Mouse (Mus musculus): ENCODE results near the gene Hist1h2ac. TPM values are rescaled to one million over a fixed set of nuclear protein-coding genes. Genes with fewer than 3 reads are reported as not detected.
"Not testable (repeated sequence)": the region's sequence is repeated elsewhere in the genome, so short reads cannot be mapped to it uniquely, and the experiment has no call there.

The Hist1h2ac gene
- polyA plus RNA-seq (2016; fragmentation: Nextera tagmentation; extraction: Ambion mirVana) = 1.4 and 1.6 TPM in 2 replicates

- peak; percentile 99 for ATAC-seq (ENCODE audit: low FRiP score)
- Histone ChIP-seq H3K9me3 (no peaks in the 10 kb centered on the region), H3K27ac (peak within 1 kb of the TSS; percentile 99), H3K9ac (peak within 1 kb of the TSS; percentile 66), H3K4me1 (peaks cover 19% of the 10 kb centered on the region), H3K36me3 (replicated peaks) (no peaks in the 10 kb centered on the region), H3K27me3 (no peaks in the 10 kb centered on the region), H3K4me3 (replicated peaks) (peak within 1 kb of the TSS; percentile 48), H3K4me2 (peak within 1 kb of the TSS; percentile 62)
- 0% methylated on average over 32 of the region's 32 CpGs for WGBS
Observed at GRCm38 (mm10) chr13:23683755-23684281, at the start of gene Hist1h2ac, which contains the start of gene Hist1h2bc. Gene Hist1h2ac (minus strand): TSS chr13:23683948. Gene Hist1h2bc (plus strand): TSS chr13:23684199.

DNA sequence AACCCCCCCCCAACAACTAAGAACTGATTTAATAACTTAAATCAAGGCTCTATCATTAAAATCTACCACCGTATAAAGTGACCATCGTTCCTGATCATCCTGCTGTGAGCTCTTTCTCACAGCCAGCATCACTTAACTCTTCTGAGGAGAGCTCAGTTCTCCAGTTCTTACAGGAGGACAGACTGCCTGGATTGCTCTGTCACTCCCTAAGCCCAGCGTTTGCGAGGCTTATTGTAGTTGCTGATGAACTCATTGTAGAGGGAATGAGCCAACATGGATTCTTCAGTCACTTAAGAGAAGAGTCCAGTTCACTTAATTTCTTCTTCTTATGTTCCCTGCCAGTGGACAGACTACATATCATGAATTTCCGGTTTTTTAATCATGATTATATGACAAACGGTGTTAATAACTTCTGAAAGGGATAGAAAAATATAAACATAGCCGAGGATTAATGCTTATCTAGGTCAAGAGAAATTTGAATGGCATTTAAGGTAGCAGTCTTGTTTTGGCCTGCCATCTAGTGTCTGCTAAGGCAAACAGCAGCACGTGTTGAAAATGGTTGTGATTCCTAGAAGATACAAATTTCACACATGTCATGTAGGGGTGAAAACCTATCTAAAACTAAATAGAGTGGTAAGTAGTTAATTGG is 48.5 kb upstream of the Hist1h2ac start:
- Histone ChIP-seq H3K9me3 (no peaks in the 10 kb centered on the region), H3K27me3 (no peaks in the 10 kb centered on the region), H3K27ac (no peak overlapping the region), H3K9ac (no peak overlapping the region), H3K4me1 (no peaks in the 10 kb centered on the region), H3K4me3 (replicated peaks) (no peak overlapping the region), H3K36me3 (replicated peaks) (no peaks in the 10 kb centered on the region), H3K4me2 (no peak overlapping the region)
- 23% methylated on average over 8 of the region's 8 CpGs for WGBS
- ATAC-seq (ENCODE audit: low FRiP score) = no peak

DNA sequence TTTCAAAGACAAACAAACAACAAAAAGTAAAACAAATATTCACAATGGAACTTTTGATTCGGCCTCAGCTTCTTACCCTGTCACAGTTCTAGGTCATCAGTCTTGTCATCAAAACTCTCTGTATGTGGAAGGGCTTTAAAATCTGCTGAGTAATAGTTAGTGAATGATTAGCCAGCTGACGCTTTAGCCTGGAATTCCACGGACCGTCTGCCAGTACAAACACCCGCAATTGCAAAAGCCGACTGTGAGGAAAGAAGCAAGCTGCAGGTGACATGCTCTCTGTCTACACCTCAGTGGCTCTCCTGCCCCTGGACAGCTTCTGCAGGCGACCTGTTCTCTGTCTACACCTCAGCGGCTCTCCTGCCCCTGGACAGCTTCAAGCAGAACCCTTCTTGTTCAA is 46.7 kb upstream of the Hist1h2ac start:
- 64% methylated on average over 8 of the region's 8 CpGs for WGBS
- Histone ChIP-seq H3K36me3 (replicated peaks) (no peaks in the 10 kb centered on the region), H3K9ac (no peak overlapping the region), H3K27me3 (no peaks in the 10 kb centered on the region), H3K27ac (no peak overlapping the region), H3K9me3 (no peaks in the 10 kb centered on the region), H3K4me2 (no peak overlapping the region), H3K4me3 (replicated peaks) (no peak overlapping the region), H3K4me1 (no peaks in the 10 kb centered on the region)
- no peak for ATAC-seq (ENCODE audit: low FRiP score)

DNA sequence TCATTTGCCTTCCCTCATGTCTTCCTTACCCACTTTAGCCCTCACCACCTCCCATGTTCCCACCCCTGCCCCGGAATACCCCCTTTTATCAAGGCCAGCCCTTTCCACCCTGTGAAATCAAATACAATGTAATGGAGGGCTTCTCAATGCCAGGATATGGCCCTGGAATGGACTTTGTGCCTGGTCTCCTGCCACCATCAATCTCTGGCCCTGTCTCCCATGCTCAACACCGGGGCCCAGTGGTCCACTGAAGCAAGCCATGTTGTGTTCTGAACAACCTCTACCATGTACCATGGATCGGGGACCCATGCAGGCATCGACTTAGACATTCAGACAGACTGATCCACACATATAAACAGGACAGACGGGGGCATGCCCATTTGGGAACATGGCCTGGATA is 46.0 kb upstream of the Hist1h2ac start:
- WGBS = 94% methylated on average over 5 of the region's 5 CpGs
- ATAC-seq (ENCODE audit: low FRiP score) = no peak

GRCm38 (mm10) chr13:23729192-23729525 is 45.4 kb upstream of the Hist1h2ac start:
- no peak for ATAC-seq (ENCODE audit: low FRiP score)
- Histone ChIP-seq H3K36me3 (replicated peaks) (no peaks in the 10 kb centered on the region), H3K4me3 (replicated peaks) (no peak overlapping the region), H3K27me3 (no peaks in the 10 kb centered on the region), H3K4me2 (no peak overlapping the region), H3K27ac (no peak overlapping the region), H3K9me3 (no peaks in the 10 kb centered on the region), H3K4me1 (no peaks in the 10 kb centered on the region), H3K9ac (no peak overlapping the region)
- WGBS = 95% methylated on average over 9 of the region's 9 CpGs

More for the DNA sequence above, 46.0 kb upstream of the Hist1h2ac start:
- H3K36me3 ChIP-seq (replicated peaks) = no peaks in the 10 kb centered on the region
- no peaks in the 10 kb centered on the region for H3K4me1 ChIP-seq
- no peak overlapping the region for H3K4me2 ChIP-seq
- H3K27me3 ChIP-seq = no peaks in the 10 kb centered on the region
- H3K27ac ChIP-seq = no peak overlapping the region
- H3K4me3 ChIP-seq (replicated peaks) = no peak overlapping the region
- H3K9me3 ChIP-seq = no peaks in the 10 kb centered on the region
- no peak overlapping the region for H3K9ac ChIP-seq

- H3K9ac ChIP-seq = no peak overlapping the region
- WGBS = 91% methylated on average over 18 of the region's 18 CpGs
- H3K4me3 ChIP-seq (replicated peaks) = no peak overlapping the region
- no peak overlapping the region for H3K4me2 ChIP-seq
- H3K27me3 ChIP-seq = no peaks in the 10 kb centered on the region
- ATAC-seq (ENCODE audit: low FRiP score) = no peak
- H3K4me1 ChIP-seq = no peaks in the 10 kb centered on the region
- no peak overlapping the region for H3K27ac ChIP-seq
- H3K36me3 ChIP-seq (replicated peaks) = no peaks in the 10 kb centered on the region
- H3K9me3 ChIP-seq = no peaks in the 10 kb centered on the region
Observed at GRCm38 (mm10) chr13:23728472-23729191, 44.9 kb upstream of the Hist1h2ac start.

DNA sequence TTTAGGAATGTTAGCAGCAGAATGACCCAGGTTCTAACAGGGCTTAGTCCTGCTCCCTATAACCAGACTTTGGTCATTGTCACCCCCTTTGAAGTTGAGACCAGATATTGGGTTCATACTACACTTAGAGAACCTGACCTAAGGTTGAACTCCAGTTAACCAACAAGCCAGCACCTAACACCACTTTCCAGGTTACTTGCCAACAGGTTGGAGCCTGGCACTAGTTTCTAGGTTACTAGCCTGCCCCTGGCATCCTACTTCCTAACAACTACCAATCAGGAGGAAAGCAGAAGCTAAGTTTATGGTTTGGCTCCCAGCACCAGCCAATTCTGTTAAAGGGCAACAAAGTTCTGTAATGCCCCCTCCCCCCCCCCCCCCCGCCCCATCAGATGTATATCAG is 41.5 kb upstream of the Hist1h2ac start:
- Histone ChIP-seq H3K36me3 (replicated peaks) (no peaks in the 10 kb centered on the region), H3K27ac (no peak overlapping the region), H3K9ac (no peak overlapping the region), H3K4me2 (no peak overlapping the region), H3K9me3 (no peaks in the 10 kb centered on the region), H3K4me1 (no peaks in the 10 kb centered on the region), H3K27me3 (no peaks in the 10 kb centered on the region), H3K4me3 (replicated peaks) (no peak overlapping the region)
- no CpG with 5 or more reads among the region's 1 CpGs for WGBS
- no peak for ATAC-seq (ENCODE audit: low FRiP score)

DNA sequence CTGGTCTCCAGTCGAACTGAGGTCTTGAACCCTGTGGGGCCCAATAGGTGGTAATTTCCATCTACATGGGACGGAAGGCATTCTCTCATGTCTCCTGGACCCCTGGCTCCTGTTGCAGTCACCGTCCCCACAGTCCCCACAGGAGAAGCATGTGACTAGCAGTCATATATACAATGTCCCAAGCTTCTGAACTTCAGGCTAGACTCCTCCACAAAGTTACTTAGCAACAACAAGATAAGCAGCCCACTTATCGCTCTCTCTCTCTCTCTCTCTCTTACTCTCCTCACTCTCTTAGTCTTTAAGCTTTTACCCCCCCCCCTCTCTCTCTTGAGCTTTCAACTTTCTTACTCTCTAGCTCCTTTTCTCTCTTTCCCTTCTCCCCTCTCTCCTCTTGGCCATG is 40.5 kb upstream of the Hist1h2ac start:
- Histone ChIP-seq H3K27me3 (no peaks in the 10 kb centered on the region), H3K9ac (no peak overlapping the region), H3K27ac (no peak overlapping the region), H3K36me3 (replicated peaks) (no peaks in the 10 kb centered on the region), H3K4me2 (no peak overlapping the region), H3K4me1 (no peaks in the 10 kb centered on the region), H3K9me3 (no peaks in the 10 kb centered on the region), H3K4me3 (replicated peaks) (no peak overlapping the region)
- ATAC-seq (ENCODE audit: low FRiP score) = no peak
- 91% methylated on average over 4 of the region's 4 CpGs for WGBS

DNA sequence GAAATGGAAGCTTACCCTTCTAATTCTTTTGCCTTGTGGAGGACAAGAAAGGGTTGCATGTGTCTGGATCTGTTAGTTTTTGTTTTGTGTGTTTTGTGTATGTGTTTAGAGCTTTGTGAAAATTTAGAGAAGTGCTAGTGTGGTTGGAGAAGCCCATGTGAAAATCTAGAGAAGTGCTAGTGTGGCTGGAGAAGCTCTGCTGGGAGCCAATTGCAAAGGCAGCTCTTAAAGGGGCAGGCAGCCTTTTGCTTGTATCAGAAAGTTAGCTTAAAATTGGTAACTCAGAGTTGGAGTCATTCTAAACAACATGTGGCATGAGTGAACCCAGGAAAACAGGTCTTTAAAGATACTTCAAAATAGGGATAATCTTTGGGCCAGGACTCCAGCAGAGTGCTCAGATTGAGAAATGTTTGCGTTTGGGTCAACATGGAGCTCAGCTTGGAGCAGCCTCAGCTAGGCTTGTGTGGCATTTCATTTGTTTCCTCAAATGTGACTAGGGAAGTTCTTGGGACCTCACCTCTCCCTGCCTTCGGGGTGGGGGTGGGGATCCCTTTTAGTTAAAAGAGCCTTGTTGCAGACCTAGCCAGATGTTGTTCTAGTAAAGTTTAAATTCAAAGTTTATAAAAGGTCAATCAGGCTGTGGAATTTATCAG is 34.0 kb upstream of the Hist1h2ac start:
- H3K27me3 ChIP-seq; H3K9me3 ChIP-seq; H3K4me2 ChIP-seq; ATAC-seq (ENCODE audit: low FRiP score); H3K4me3 ChIP-seq (replicated peaks); H3K4me1 ChIP-seq; H3K9ac ChIP-seq; H3K36me3 ChIP-seq (replicated peaks); H3K27ac ChIP-seq: not testable (repeated sequence)
- WGBS = 17% methylated on average over 2 of the region's 2 CpGs

DNA sequence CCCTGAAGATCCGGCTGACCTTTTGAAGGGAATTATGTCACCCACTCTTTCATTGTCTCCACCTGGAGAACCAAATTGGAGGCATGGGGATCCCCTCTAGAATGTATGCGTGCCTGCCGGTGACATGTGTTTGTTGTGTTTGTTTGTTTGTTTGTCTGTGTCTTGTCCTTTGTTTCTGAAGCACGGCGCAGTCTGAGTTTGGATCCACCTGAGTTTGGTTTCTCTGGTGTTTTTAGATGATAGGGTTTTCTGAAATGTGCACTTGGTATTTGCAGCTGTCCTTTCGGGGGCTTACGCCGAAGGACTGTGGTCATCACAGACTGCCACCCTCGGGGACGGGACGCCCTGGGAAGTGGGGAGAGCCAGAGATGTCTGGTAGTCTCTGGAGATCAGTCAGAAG is 33.4 kb upstream of the Hist1h2ac start:
- Histone ChIP-seq H3K27me3 (no peaks in the 10 kb centered on the region), H3K9ac (no peak overlapping the region), H3K9me3 (no peaks in the 10 kb centered on the region), H3K4me3 (replicated peaks) (no peak overlapping the region), H3K27ac (no peak overlapping the region), H3K4me2 (no peak overlapping the region), H3K36me3 (replicated peaks) (no peaks in the 10 kb centered on the region), H3K4me1 (no peaks in the 10 kb centered on the region)
- 64% methylated on average over 11 of the region's 11 CpGs for WGBS
- no peak for ATAC-seq (ENCODE audit: low FRiP score)

- Histone ChIP-seq H3K27me3 (no peaks in the 10 kb centered on the region), H3K4me3 (replicated peaks) (no peak overlapping the region), H3K9me3 (no peaks in the 10 kb centered on the region), H3K27ac (no peak overlapping the region), H3K9ac (no peak overlapping the region), H3K36me3 (replicated peaks) (no peaks in the 10 kb centered on the region), H3K4me2 (no peak overlapping the region), H3K4me1 (no peaks in the 10 kb centered on the region)
- ATAC-seq (ENCODE audit: low FRiP score) = no peak
- 86% methylated on average over 5 of the region's 5 CpGs for WGBS
Observed at GRCm38 (mm10) chr13:23716261-23717042, 32.7 kb upstream of the Hist1h2ac start.
